Mouse (Mus musculus) thymus, postnatal 14 days (tissue): ENCODE results near the gene Gm17019.
"Not testable (repeated sequence)": the region's sequence is repeated elsewhere in the genome, so short reads cannot be mapped to it uniquely, and the experiment has no call there.

Source experiments
- DNase-seq: peaks from one replicate; pipeline ENCODE4 v3.0.0; 2021

Gene Gm17019

GRCm38 (mm10) chr5:14996670-14997249, 36.0 kb downstream of the Gm17019 start:
- DNase-seq, result not testable (repeated sequence)

- DNase-seq, result not testable (repeated sequence)
Observed at GRCm38 (mm10) chr5:14994124-14994523, 38.7 kb downstream of the Gm17019 start.

GRCm38 (mm10) chr5:14990375-14991158, 42.2 kb downstream of the Gm17019 start:
- DNase-seq, result not testable (repeated sequence)

DNA sequence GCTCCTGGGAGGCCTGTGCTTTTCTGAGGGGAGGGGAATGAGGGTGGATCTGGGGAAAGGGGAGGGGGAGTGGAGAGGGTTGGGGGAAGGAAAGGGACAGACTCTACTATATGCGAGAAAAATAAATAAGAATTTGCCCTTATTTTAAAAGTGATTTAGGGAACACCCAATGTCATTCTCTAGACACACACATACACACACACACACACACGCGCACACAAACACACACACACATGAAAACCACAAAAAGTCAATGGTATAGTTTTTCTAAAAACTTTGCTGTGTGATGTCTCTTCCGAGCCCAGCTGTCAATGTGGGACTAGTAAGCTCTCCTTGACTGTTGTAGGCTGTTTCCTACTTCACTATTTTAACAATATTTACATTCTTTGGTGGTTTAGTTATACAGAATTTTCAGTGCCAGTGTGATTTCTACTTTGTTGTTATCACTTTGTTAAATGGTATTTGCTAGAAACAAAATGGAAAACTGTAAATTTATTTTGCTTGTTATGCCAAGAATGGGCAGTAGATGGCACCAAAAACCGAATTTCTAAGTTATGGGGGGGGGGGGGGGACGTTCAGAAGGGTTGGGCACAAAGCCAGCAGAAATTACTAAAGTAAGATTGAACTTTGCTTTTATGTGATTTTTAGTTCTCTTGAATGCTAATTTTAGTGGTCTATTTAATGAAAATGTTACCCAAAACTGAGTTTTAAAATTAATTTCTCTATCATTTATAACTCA, 46.0 kb downstream of the Gm17019 start:
- DNase-seq, result not testable (repeated sequence)
